8 mouse cellular contexts compared by ENCODE assay signal in the genomic region with DNA sequence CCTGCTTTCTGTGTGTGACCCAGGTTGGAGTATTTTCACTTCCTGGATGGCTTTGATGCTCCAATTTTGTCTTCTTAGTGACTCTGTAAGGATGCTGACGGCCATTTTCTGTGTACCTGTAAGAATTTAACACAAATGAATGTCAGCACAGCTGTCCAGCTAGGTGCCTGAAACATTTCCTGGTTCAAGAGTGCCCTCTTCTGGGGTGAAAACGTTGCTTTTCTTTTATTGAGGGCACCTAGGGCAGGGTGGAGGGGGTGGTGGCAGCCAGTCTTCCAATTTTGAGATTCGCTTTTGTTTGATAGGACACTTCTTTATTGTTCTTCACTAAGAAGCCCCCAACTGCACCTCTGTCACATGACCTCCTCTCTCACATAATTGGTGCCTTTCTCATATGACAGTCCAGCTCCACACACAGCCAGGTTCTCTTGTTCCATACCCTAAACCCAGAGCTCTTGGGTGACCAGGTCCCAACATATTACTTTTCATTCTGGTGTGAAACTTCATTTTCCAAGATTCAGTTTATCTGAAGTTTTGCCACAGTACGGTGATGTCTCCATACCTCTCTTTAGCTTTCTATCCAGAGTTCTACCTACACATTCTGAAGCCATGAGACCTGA.
DNase-seq lines count a peak whose midpoint lies in the region; ATAC-seq and TF ChIP-seq lines count a peak whose summit lies in the region.

No protein-coding gene starts in this region.

- TF ChIP-seq POLR2A in small intestine, adult 2 months (IDR thresholded peaks at IDR 0.05; ENCODE audit: low read depth, low read length) = no peak

- no peak overlapping the region for H3K9ac ChIP-seq in intestine, embryonic 14.5 days (ENCODE audit: low read length)
- H3K9ac ChIP-seq in intestine, embryonic 16.5 days (ENCODE audit: low read depth, low read length) = no peak overlapping the region
- no peak overlapping the region for H3K9ac ChIP-seq in forebrain, embryonic 14.5 days (ENCODE audit: low read length)
- H3K9ac ChIP-seq in kidney, postnatal 0 days (ENCODE audit: low read depth, low read length) = no peak overlapping the region

- no peak overlapping the region for H3K4me3 ChIP-seq in intestine, embryonic 14.5 days (ENCODE audit: low read depth, low read length)
- H3K4me3 ChIP-seq in intestine, embryonic 16.5 days (ENCODE audit: low read length) = no peak overlapping the region
- no peak overlapping the region for H3K4me3 ChIP-seq in forebrain, embryonic 14.5 days (ENCODE audit: low read depth, low read length)
- H3K4me3 ChIP-seq in kidney, postnatal 0 days (replicated peaks; ENCODE audit: low read depth, low read length) = no peak overlapping the region
- no peak overlapping the region for H3K4me3 ChIP-seq in small intestine, adult 2 months (ENCODE audit: low read depth, low read length)

- peak; percentile 66 for DNase-seq in intestine, embryonic 14.5 days (ENCODE audit: low spot score)
- peak; percentile 21 for DNase-seq in adrenal gland, postnatal 25 days
- DNase-seq in forebrain, embryonic 14.5 days (ENCODE audit: low spot score) = peak; percentile 69
- DNase-seq in kidney, postnatal 0 days (ENCODE audit: low spot score) = peak; percentile 82
- DNase-seq in lung, postnatal 25 days (ENCODE audit: low spot score) = peak; percentile 51
- no peak for DNase-seq in thymus, postnatal 0 days (ENCODE audit: low spot score)

- TF ChIP-seq CTCF in kidney, postnatal 0 days (IDR thresholded peaks at IDR 0.05; ENCODE audit: low read depth) = peak; percentile 80
- TF ChIP-seq CTCF in small intestine, adult 2 months (IDR thresholded peaks at IDR 0.05; ENCODE audit: extremely low read depth, insufficient read length, insufficient replicate concordance, low read depth, low read length) = peak; percentile 7; the same call in 1 of the 2 replicates

- H3K9me3 ChIP-seq in intestine, embryonic 14.5 days (ENCODE audit: control insufficient read depth, low read length) = no peaks in the 10 kb centered on the region
- H3K9me3 ChIP-seq in intestine, embryonic 16.5 days (ENCODE audit: control insufficient read depth, low read length) = no peaks in the 10 kb centered on the region
- no peaks in the 10 kb centered on the region for H3K9me3 ChIP-seq in forebrain, embryonic 14.5 days (replicated peaks; ENCODE audit: control insufficient read depth, low read length)
- no peaks in the 10 kb centered on the region for H3K9me3 ChIP-seq in kidney, postnatal 0 days (replicated peaks; ENCODE audit: low read length)

- ATAC-seq in intestine, embryonic 14.5 days (replicated peaks; ENCODE audit: low FRiP score, low TSS enrichment, low read depth) = no peak
- no peak for ATAC-seq in intestine, embryonic 16.5 days
- peak; percentile 48; the same call in 1 of the 2 replicates for ATAC-seq in forebrain, embryonic 14.5 days
- ATAC-seq in kidney, postnatal 0 days (replicated peaks; ENCODE audit: low FRiP score, low read depth) = no peak; the same call in 1 of the 2 replicates

- H3K27ac ChIP-seq in intestine, embryonic 14.5 days (ENCODE audit: low read depth) = no peak overlapping the region
- no peak overlapping the region for H3K27ac ChIP-seq in intestine, embryonic 16.5 days (ENCODE audit: low read length)
- H3K27ac ChIP-seq in forebrain, embryonic 14.5 days (ENCODE audit: low read depth, low read length) = no peak overlapping the region
- H3K27ac ChIP-seq in kidney, postnatal 0 days = no peak overlapping the region
- no peak overlapping the region for H3K27ac ChIP-seq in small intestine, adult 2 months (ENCODE audit: insufficient read depth, low read depth, low read length)

- WGBS in intestine, embryonic 14.5 days = 40% methylated on average over 4 of the region's 4 CpGs
- 41% methylated on average over 4 of the region's 4 CpGs for WGBS in intestine, embryonic 16.5 days
- WGBS in forebrain, embryonic 14.5 days = 40% methylated on average over 4 of the region's 4 CpGs
- 41% methylated on average over 4 of the region's 4 CpGs for WGBS in kidney, postnatal 0 days
- WGBS in small intestine, adult 2 months = 45% methylated on average over 4 of the region's 4 CpGs

- no peak overlapping the region for H3K4me2 ChIP-seq in intestine, embryonic 14.5 days (ENCODE audit: low read length)
- no peak overlapping the region for H3K4me2 ChIP-seq in intestine, embryonic 16.5 days (ENCODE audit: low read depth, low read length)
- no peak overlapping the region for H3K4me2 ChIP-seq in forebrain, embryonic 14.5 days (ENCODE audit: low read length)
- no peak overlapping the region for H3K4me2 ChIP-seq in kidney, postnatal 0 days (ENCODE audit: low read length)

- H3K4me1 ChIP-seq in intestine, embryonic 14.5 days (replicated peaks; ENCODE audit: control insufficient read depth, insufficient read depth, low read length) = no peaks in the 10 kb centered on the region
- no peaks in the 10 kb centered on the region for H3K4me1 ChIP-seq in intestine, embryonic 16.5 days (ENCODE audit: control insufficient read depth, insufficient read depth, low read length)
- no peaks in the 10 kb centered on the region for H3K4me1 ChIP-seq in forebrain, embryonic 14.5 days (ENCODE audit: control insufficient read depth, insufficient read depth, low read length)
- H3K4me1 ChIP-seq in kidney, postnatal 0 days (replicated peaks; ENCODE audit: insufficient read depth, low read length) = no peaks in the 10 kb centered on the region
- H3K4me1 ChIP-seq in small intestine, adult 2 months (ENCODE audit: control insufficient read depth, insufficient read depth, insufficient read length, low read length) = no peaks in the 10 kb centered on the region

- no peaks in the 10 kb centered on the region for H3K27me3 ChIP-seq in intestine, embryonic 14.5 days (replicated peaks; ENCODE audit: control insufficient read depth, insufficient read depth, low read length)
- H3K27me3 ChIP-seq in intestine, embryonic 16.5 days (replicated peaks; ENCODE audit: control insufficient read depth, insufficient read depth, low read length) = no peaks in the 10 kb centered on the region
- H3K27me3 ChIP-seq in forebrain, embryonic 14.5 days (replicated peaks; ENCODE audit: control insufficient read depth, insufficient read depth, low read length) = no peaks in the 10 kb centered on the region
- H3K27me3 ChIP-seq in kidney, postnatal 0 days (ENCODE audit: insufficient read depth, low read length) = no peaks in the 10 kb centered on the region
- H3K27me3 ChIP-seq in small intestine, adult 2 months (ENCODE audit: control insufficient read depth, insufficient read depth, low read length) = no peaks in the 10 kb centered on the region

- no peaks in the 10 kb centered on the region for H3K36me3 ChIP-seq in intestine, embryonic 14.5 days (ENCODE audit: control insufficient read depth, insufficient read depth, low read length)
- no peaks in the 10 kb centered on the region for H3K36me3 ChIP-seq in intestine, embryonic 16.5 days (ENCODE audit: control insufficient read depth, insufficient read depth, low read length)
- H3K36me3 ChIP-seq in forebrain, embryonic 14.5 days (ENCODE audit: control insufficient read depth, insufficient read depth, low read length) = no peaks in the 10 kb centered on the region
- H3K36me3 ChIP-seq in kidney, postnatal 0 days (ENCODE audit: insufficient read depth, low read length) = no peaks in the 10 kb centered on the region
- no peaks in the 10 kb centered on the region for H3K36me3 ChIP-seq in small intestine, adult 2 months (ENCODE audit: control insufficient read depth, insufficient read depth, low read length)
